Mouse (Mus musculus) small intestine, adult 2 months (tissue): ENCODE results near the gene Col2a1.

Experiments used
- CTCF ChIP-seq: fragments of 200-500 bp; IDR thresholded peaks from 2 replicates; pipeline ENCODE4 v1.5.1; 2012; ENCODE audit warnings: low read depth, mild to moderate bottlenecking, control low read depth, inconsistent platforms, low read length, moderate library complexity, mixed read lengths; ENCODE audit not compliant: insufficient replicate concordance, insufficient read length; ENCODE audit errors: extremely low read depth
- POLR2A ChIP-seq: fragments of 200-500 bp; IDR thresholded peaks from 2 replicates; pipeline ENCODE4 v1.6.1; 2012; ENCODE audit warnings: low read depth, mild to moderate bottlenecking, control low read depth, inconsistent platforms, low read length, moderate library complexity

DNA sequence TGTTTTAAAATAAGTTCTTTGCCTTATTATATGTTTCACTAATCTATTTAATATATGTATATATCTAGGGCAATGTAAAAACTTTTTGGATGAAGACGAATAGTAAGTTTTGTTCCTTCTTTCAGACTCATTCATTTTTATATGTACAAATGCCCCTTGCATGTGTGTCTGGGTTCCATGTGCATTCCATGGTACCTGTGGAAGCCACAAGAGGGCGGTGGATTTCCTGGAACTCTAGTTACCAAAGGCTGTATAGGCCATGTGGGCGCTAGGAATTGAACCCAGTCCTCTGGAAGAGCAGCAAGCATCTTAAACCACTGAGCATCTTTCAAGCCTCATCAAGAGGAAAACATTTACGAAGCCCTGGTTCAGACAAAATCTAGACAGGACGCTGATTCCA, 39.9 kb upstream of the Col2a1 start:
- no peak for TF ChIP-seq CTCF
- TF ChIP-seq POLR2A: no peak
